Mouse (Mus musculus) embryonic facial prominence, embryonic 14.5 days (tissue): ENCODE results near the gene Aftph. TPM values are rescaled to one million over a fixed set of nuclear protein-coding genes. Genes with fewer than 3 reads are reported as not detected.
"Not testable (repeated sequence)": the region's sequence is repeated elsewhere in the genome, so short reads cannot be mapped to it uniquely, and the experiment has no call there.

Experiments used
- ATAC-seq: fragments of 200-750 bp; cut with Nextera tagmentation; 2 replicates; pipeline ENCODE4 v1.8.0; 2017; ENCODE audit warnings: low read depth, moderate number of reproducible peaks, moderate TSS enrichment
- DNase-seq: peaks from one replicate; pipeline ENCODE4 v3.0.0-alpha.2; 2015; ENCODE audit warnings: low spot score
- H3K27ac ChIP-seq: fragments of 300-500 bp; sonication (generic); replicated peaks from 2 replicates; pipeline ENCODE4 v1.5.1; 2014; ENCODE audit warnings: low read depth, mild to moderate bottlenecking, low read length, moderate library complexity
- H3K27me3 ChIP-seq: fragments of 300-500 bp; sonication (generic); replicated peaks from 2 replicates; pipeline ENCODE4 v1.6.1; 2014; ENCODE audit warnings: low read length; ENCODE audit not compliant: control insufficient read depth, insufficient read depth
- H3K36me3 ChIP-seq: fragments of 300-500 bp; sonication (generic); 2 replicates; pipeline ENCODE4 v1.6.1; 2014; ENCODE audit warnings: low read length, mixed read lengths; ENCODE audit not compliant: control insufficient read depth, insufficient read depth
- H3K4me1 ChIP-seq: fragments of 300-500 bp; sonication (generic); 2 replicates; pipeline ENCODE4 v1.6.1; 2014; ENCODE audit warnings: antibody characterized with exemption, low read length; ENCODE audit not compliant: control insufficient read depth, insufficient read depth
- H3K4me2 ChIP-seq: fragments of 300-500 bp; sonication (generic); 2 replicates; pipeline ENCODE4 v1.6.1; 2014; ENCODE audit warnings: low read depth, mild to moderate bottlenecking, low read length, moderate library complexity, mixed read lengths
- H3K4me3 ChIP-seq: fragments of 300-500 bp; sonication (generic); 2 replicates; pipeline ENCODE4 v1.5.1; 2014; ENCODE audit warnings: low read depth, mild to moderate bottlenecking, low read length
- H3K9ac ChIP-seq: fragments of 300-500 bp; sonication (generic); 2 replicates; pipeline ENCODE4 v1.6.1; 2014; ENCODE audit warnings: low read depth, mild to moderate bottlenecking, low read length, moderate library complexity, mixed read lengths
- H3K9me3 ChIP-seq: fragments of 300-500 bp; sonication (generic); 2 replicates; pipeline ENCODE4 v1.6.1; 2016; ENCODE audit warnings: low read length; ENCODE audit not compliant: control insufficient read depth
- WGBS: fragments of 180-500 bp; shearing (Covaris S2); extraction: QIAGEN DNeasy Blood & Tissue Kit; methylation state at CpG from one replicate; pipeline ENCODE4 v1.1.7; 2014; 5-methylcytosine and 5-hydroxymethylcytosine counted together
- polyA plus RNA-seq: library from polyadenylated mRNA; unstranded; fragments of >200 nt; fragmentation: Nextera tagmentation; extraction: Ambion mirVana; gene quantifications from 2 replicates; pipeline ENCODE4 v1.2.1, GENCODE M21; 2014

The Aftph gene
- polyA plus RNA-seq, 1 experiment from 2014 or later, result 18.6 TPM

DNA sequence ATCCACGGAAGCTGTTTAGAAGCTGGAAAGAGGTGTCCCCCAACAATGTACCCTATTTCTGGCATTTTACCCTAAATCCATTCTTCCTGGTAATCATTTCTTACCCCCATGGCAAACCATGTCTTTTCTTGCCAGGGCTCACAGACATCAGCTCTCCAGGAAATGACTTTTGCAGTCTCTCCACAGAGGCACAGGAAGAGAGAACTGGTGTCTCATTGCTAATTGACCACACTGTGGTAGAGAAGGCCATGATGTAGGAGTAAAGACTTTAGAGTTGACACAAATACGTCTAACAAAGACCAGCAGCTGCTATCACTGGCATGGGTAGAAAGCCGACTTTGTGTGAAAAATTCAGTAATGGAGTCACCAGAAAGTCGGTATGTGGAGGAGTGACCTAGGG, 38.9 kb upstream of the Aftph start:
- Histone ChIP-seq H3K36me3 (no peaks in the 10 kb centered on the region), H3K27ac (no peak overlapping the region), H3K9me3 (0 out of 2 replicates have a peak, but pooled peaks cover 4% of the 10 kb centered on the region), H3K4me3 (no peak overlapping the region), H3K4me1 (no peaks in the 10 kb centered on the region), H3K27me3 (no peaks in the 10 kb centered on the region), H3K4me2 (no peak overlapping the region), H3K9ac (no peak overlapping the region)
- 82% methylated on average over 4 of the region's 4 CpGs for WGBS
- ATAC-seq, result no peak
- DNase-seq, result no peak

DNA sequence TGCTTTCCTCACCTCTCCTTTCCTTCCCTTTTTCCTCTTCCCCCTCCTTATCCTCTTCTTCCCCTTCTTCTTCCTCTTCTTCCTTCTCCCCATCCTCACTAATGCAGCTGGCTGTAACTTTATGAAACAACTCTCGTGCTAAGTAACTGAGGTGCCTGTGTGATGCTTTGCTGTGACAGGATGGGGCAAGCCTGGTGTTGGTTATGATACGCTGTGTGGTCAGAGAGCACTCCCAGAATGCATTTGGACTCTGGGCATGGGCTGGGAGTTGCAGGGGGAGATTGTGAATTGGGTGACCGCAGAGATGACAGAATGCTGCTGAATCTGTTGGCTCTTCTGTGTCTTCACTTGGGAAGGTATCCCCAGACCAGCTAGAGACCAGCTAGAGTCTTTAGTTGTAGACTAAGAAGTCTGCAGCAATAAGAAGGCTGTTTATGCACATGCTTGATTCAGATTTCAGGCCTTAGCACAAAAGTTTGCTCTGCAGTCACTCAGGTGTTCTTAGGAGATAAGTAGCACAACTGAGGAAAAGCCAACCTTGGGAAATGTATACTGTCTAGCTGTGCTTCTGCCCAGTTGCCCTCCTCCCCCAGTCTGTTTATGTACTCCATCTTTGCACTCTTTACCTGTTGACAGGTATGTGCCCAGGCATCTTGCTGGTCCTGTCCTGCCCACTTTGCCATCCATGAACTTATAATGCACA, 37.6 kb upstream of the Aftph start:
- no peak for DNase-seq
- no peaks in the 10 kb centered on the region for H3K9me3 ChIP-seq
- H3K36me3 ChIP-seq, result no peaks in the 10 kb centered on the region
- H3K9ac ChIP-seq, result no peak overlapping the region
- H3K27ac ChIP-seq, result no peak overlapping the region
- ATAC-seq, result no peak
- no peaks in the 10 kb centered on the region for H3K4me1 ChIP-seq
- no peak overlapping the region for H3K4me3 ChIP-seq
- no peak overlapping the region for H3K4me2 ChIP-seq
- 83% methylated on average over 3 of the region's 3 CpGs for WGBS
- H3K27me3 ChIP-seq, result no peaks in the 10 kb centered on the region

GRCm38 (mm10) chr11:20778298-20778697, 36.9 kb upstream of the Aftph start:
- DNase-seq, result no peak
- Histone ChIP-seq H3K4me2 (no peak overlapping the region), H3K9me3 (no peaks in the 10 kb centered on the region), H3K27me3 (no peaks in the 10 kb centered on the region), H3K4me3 (no peak overlapping the region), H3K4me1 (no peaks in the 10 kb centered on the region), H3K9ac (no peak overlapping the region), H3K36me3 (no peaks in the 10 kb centered on the region), H3K27ac (no peak overlapping the region)
- 76% methylated on average over 1 of the region's 1 CpGs for WGBS
- ATAC-seq, result no peak

GRCm38 (mm10) chr11:20776668-20777067, 35.3 kb upstream of the Aftph start:
- Histone ChIP-seq H3K9me3 (no peaks in the 10 kb centered on the region), H3K36me3 (no peaks in the 10 kb centered on the region), H3K4me1 (no peaks in the 10 kb centered on the region), H3K4me3 (no peak overlapping the region), H3K4me2 (no peak overlapping the region), H3K27ac (no peak overlapping the region), H3K27me3 (no peaks in the 10 kb centered on the region), H3K9ac (no peak overlapping the region)
- no peak for ATAC-seq
- no peak for DNase-seq

- H3K9me3 ChIP-seq, result no peaks in the 10 kb centered on the region
- H3K9ac ChIP-seq, result no peak overlapping the region
- 65% methylated on average over 1 of the region's 1 CpGs for WGBS
- no peaks in the 10 kb centered on the region for H3K27me3 ChIP-seq
- no peak overlapping the region for H3K4me3 ChIP-seq
- H3K27ac ChIP-seq, result no peak overlapping the region
- ATAC-seq (no peak), DNase-seq (no peak)
- no peak overlapping the region for H3K4me2 ChIP-seq
- H3K36me3 ChIP-seq, result no peaks in the 10 kb centered on the region
- H3K4me1 ChIP-seq, result no peaks in the 10 kb centered on the region
These were observed 31.3 kb upstream of the Aftph start for GRCm38 (mm10) chr11:20772642-20773041.

DNA sequence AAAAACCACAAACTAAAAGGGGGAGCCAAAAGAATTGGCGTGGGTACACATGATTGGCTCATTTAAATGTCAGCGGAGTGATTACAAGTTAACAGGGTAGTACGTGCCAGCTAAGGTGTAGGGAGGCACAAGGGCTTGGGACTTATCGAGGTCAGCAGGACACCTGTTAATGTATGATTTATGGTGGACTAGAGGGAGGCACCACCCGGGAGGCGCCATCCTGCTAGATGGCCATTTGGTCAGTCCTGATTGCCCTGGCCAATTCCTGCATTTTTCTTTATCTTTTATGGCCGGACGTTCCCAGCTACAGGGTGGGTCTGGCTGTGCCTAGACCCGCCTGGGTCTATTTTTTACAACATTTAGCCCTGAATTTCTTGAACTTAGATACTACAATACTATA, 30.4 kb upstream of the Aftph start:
- not testable (repeated sequence) for H3K4me2 ChIP-seq, H3K27me3 ChIP-seq, H3K9me3 ChIP-seq, H3K27ac ChIP-seq, ATAC-seq, DNase-seq, H3K4me1 ChIP-seq, H3K9ac ChIP-seq, H3K4me3 ChIP-seq, H3K36me3 ChIP-seq
- 89% methylated on average over 9 of the region's 9 CpGs for WGBS

GRCm38 (mm10) chr11:20761984-20762383, 20.6 kb upstream of the Aftph start:
- H3K27me3 ChIP-seq, H3K9me3 ChIP-seq, H3K27ac ChIP-seq, DNase-seq, H3K4me1 ChIP-seq, H3K9ac ChIP-seq, H3K36me3 ChIP-seq, H3K4me3 ChIP-seq, ATAC-seq, H3K4me2 ChIP-seq: not testable (repeated sequence)
- 92% methylated on average over 10 of the region's 10 CpGs for WGBS

GRCm38 (mm10) chr11:20750573-20750972, 9.2 kb upstream of the Aftph start:
- H3K27ac ChIP-seq, result no peak overlapping the region
- no peak overlapping the region for H3K4me2 ChIP-seq
- ATAC-seq, result no peak
- no peaks in the 10 kb centered on the region for H3K27me3 ChIP-seq
- DNase-seq, result no peak
- no peak overlapping the region for H3K4me3 ChIP-seq
- no peak overlapping the region for H3K9ac ChIP-seq
- WGBS, result 72% methylated on average over 2 of the region's 2 CpGs
- no peaks in the 10 kb centered on the region for H3K36me3 ChIP-seq
- no peaks in the 10 kb centered on the region for H3K4me1 ChIP-seq
- peaks cover 18% of the 10 kb centered on the region; the same call in 1 of the 2 replicates for H3K9me3 ChIP-seq

DNA sequence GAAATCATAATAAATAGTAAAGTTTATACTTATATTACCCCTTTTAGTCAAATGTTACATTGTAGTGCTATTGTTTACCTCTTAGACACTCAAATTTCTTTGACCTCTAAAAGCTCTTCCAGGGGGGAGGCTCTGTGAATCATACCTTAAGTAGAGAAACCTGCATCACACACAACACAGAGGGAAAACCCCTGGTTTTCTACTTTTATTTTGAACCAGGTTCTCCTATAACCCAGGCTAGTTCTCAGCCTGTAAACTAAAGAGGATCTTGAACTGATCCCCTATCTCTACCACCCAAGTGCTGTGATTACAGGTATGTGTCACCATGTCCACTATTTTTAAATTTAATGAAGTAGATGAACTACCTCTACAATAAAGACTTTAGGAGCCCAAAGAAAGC, 2.0 kb upstream of the Aftph start:
- ATAC-seq (no peak), DNase-seq (no peak)
- H3K4me2 ChIP-seq, result no peak overlapping the region
- no peaks in the 10 kb centered on the region for H3K36me3 ChIP-seq
- no peaks in the 10 kb centered on the region for H3K9me3 ChIP-seq
- H3K27ac ChIP-seq, result no peak overlapping the region
- no peaks in the 10 kb centered on the region for H3K27me3 ChIP-seq
- no peak overlapping the region for H3K4me3 ChIP-seq
- no peaks in the 10 kb centered on the region for H3K4me1 ChIP-seq
- no peak overlapping the region for H3K9ac ChIP-seq
